Mouse (Mus musculus) midbrain, embryonic 12.5 days (tissue): ENCODE measurements around the gene Efhb. TPM values are rescaled to one million over a fixed set of nuclear protein-coding genes. Genes with fewer than 3 reads are reported as not detected.

ENCODE experiments used
- ATAC-seq: fragments of 200-750 bp; cut with Nextera tagmentation; 2 replicates; pipeline ENCODE4 v1.8.0; 2017; ENCODE audit warnings: low read depth, moderate TSS enrichment, moderate library complexity; ENCODE audit not compliant: low FRiP score
- H3K27ac ChIP-seq: fragments of 300-500 bp; sonication (generic); replicated peaks from 2 replicates; pipeline ENCODE4 v1.5.1; 2016; ENCODE audit warnings: mild to moderate bottlenecking
- H3K27me3 ChIP-seq: fragments of 300-500 bp; sonication (generic); 2 replicates; pipeline ENCODE4 v1.6.1; 2016; ENCODE audit warnings: mild to moderate bottlenecking
- H3K36me3 ChIP-seq: fragments of 300-500 bp; sonication (generic); 2 replicates; pipeline ENCODE4 v1.6.1; 2016
- H3K4me1 ChIP-seq: fragments of 300-500 bp; sonication (generic); 2 replicates; pipeline ENCODE4 v1.6.1; 2016
- H3K4me2 ChIP-seq: fragments of 300-500 bp; sonication (generic); replicated peaks from 2 replicates; pipeline ENCODE4 v1.6.1; 2016; ENCODE audit warnings: mild to moderate bottlenecking, moderate library complexity
- H3K4me3 ChIP-seq: fragments of 300-500 bp; sonication (generic); 2 replicates; pipeline ENCODE4 v1.5.1; 2016; ENCODE audit warnings: mild to moderate bottlenecking
- H3K9ac ChIP-seq: fragments of 300-500 bp; sonication (generic); replicated peaks from 2 replicates; pipeline ENCODE4 v1.6.1; 2016; ENCODE audit warnings: mild to moderate bottlenecking, moderate library complexity
- H3K9me3 ChIP-seq: fragments of 300-500 bp; sonication (generic); 2 replicates; pipeline ENCODE4 v1.6.1; 2016; ENCODE audit warnings: mild to moderate bottlenecking
- WGBS: fragments of 180-500 bp; shearing (Covaris S2); methylation state at CpG from one replicate; pipeline ENCODE4 v1.1.7; 2016; 5-methylcytosine and 5-hydroxymethylcytosine counted together
- polyA plus RNA-seq: library from polyadenylated mRNA; unstranded; fragments of >200 nt; fragmentation: Nextera tagmentation; extraction: Ambion mirVana; gene quantifications from 2 replicates; pipeline ENCODE4 v1.2.1, GENCODE M21; 2016

The Efhb gene
- polyA plus RNA-seq, 1 experiment from 2014 or later: 0.63 TPM

DNA sequence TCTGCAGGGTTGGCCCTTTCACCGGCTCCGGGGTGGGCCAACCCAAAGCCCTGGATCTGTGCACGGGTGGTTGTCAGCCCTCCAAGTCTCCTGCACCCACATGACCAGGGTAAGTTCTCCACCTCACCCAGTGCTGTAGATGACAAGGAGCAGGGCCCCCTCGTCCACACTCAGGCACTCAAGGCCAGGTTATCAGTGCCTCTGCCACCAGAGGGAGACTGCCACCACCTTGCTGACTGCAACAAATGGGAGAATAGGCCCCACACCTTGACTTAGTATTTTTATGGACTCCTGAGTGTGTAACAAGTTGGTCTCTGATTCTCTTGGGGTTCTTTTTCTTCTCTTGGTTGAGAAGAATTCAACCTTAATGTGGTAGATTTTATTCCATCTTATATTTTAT is 2.4 kb upstream of the Efhb start:
- no peak for ATAC-seq
- Histone ChIP-seq H3K9me3 (no peaks in the 10 kb centered on the region), H3K4me2 (no peak overlapping the region), H3K27ac (no peak overlapping the region), H3K4me3 (no peak overlapping the region), H3K27me3 (no peaks in the 10 kb centered on the region), H3K36me3 (no peaks in the 10 kb centered on the region), H3K9ac (no peak overlapping the region), H3K4me1 (peaks cover 6% of the 10 kb centered on the region)
- 77% methylated on average over 4 of the region's 4 CpGs for WGBS

DNA sequence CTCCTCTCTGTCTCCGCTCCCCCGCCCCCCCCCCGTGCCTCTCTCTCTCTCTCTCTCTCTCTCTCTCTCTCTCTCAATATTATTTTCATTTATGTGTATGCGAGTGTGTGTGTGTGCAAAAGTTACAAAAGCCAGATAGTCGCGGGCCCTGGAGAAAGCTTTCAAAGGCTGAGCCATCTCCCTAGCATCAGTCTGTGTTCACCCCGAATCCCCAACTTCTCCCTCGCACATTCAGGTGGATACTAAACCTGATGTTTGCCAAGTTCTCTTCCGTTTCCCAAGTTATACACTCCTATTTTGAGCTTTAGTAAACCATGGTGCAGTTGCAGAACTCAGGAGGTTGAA is 347 bp upstream of the Efhb start:
- ATAC-seq: peak; percentile 62

DNA sequence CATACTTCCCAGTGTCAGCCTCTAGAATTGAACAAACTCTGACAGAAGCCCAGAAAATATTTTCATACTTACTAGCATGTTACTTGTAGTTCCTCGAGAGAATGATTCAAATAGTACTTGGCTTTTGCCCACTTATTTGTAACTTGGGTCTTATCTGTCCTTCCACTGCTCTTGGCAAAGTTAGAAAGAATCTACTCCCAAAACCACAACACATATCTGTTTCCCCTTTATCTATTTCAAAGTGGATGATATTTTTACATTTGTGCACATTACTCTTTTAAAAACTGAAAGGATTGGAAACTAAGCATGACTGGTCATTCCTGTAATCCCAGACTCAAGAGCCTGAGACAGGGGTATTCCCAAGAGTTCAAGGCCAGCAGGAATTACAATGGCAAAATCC is 6.4 kb downstream of the Efhb start:
- H3K27ac ChIP-seq: no peak overlapping the region
- WGBS: 74% methylated on average over 1 of the region's 1 CpGs
- H3K9ac ChIP-seq: no peak overlapping the region
- H3K36me3 ChIP-seq: no peaks in the 10 kb centered on the region
- no peak for ATAC-seq
- H3K27me3 ChIP-seq: no peaks in the 10 kb centered on the region
- H3K4me3 ChIP-seq: no peak overlapping the region
- 0 out of 2 replicates have a peak, but pooled peaks cover 6% of the 10 kb centered on the region for H3K9me3 ChIP-seq
- H3K4me1 ChIP-seq: no peaks in the 10 kb centered on the region
- no peak overlapping the region for H3K4me2 ChIP-seq

More for the DNA sequence above, 347 bp upstream of the Efhb start:
- no peaks in the 10 kb centered on the region for H3K9me3 ChIP-seq
- H3K36me3 ChIP-seq: no peaks in the 10 kb centered on the region
- peaks cover 6% of the 10 kb centered on the region for H3K4me1 ChIP-seq
- H3K4me2 ChIP-seq: peak overlapping the region; percentile 61
- peak overlapping the region; percentile 44 for H3K4me3 ChIP-seq
- WGBS: 27% methylated on average over 7 of the region's 9 CpGs
- H3K9ac ChIP-seq: peak overlapping the region; percentile 54
- no peak overlapping the region for H3K27ac ChIP-seq
- H3K27me3 ChIP-seq: no peaks in the 10 kb centered on the region

DNA sequence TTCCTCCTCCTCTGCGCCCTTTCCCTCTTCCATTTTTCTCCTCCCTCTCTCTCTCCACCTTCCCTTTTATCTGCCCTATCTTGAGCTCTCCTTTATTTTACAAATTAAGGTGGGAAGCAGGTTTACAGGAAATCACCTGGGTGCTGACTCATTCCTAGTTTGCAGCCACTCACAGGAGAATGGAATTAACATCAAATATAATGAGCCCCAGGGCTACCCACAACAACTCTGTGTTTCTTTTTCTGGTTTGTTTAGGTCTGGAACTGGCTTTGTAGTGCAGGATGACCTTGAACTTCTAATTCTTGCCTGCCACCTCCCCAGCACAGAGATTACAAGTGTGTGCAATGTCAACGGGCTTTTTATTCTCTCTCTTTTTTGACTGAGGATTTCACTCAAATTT is 7.0 kb downstream of the Efhb start:
- Histone ChIP-seq H3K36me3 (no peaks in the 10 kb centered on the region), H3K4me2 (no peak overlapping the region), H3K9ac (no peak overlapping the region), H3K4me3 (no peak overlapping the region), H3K27ac (no peak overlapping the region), H3K4me1 (no peaks in the 10 kb centered on the region), H3K27me3 (no peaks in the 10 kb centered on the region), H3K9me3 (0 out of 2 replicates have a peak, but pooled peaks cover 6% of the 10 kb centered on the region)
- WGBS: 86% methylated on average over 2 of the region's 2 CpGs
- no peak for ATAC-seq

DNA sequence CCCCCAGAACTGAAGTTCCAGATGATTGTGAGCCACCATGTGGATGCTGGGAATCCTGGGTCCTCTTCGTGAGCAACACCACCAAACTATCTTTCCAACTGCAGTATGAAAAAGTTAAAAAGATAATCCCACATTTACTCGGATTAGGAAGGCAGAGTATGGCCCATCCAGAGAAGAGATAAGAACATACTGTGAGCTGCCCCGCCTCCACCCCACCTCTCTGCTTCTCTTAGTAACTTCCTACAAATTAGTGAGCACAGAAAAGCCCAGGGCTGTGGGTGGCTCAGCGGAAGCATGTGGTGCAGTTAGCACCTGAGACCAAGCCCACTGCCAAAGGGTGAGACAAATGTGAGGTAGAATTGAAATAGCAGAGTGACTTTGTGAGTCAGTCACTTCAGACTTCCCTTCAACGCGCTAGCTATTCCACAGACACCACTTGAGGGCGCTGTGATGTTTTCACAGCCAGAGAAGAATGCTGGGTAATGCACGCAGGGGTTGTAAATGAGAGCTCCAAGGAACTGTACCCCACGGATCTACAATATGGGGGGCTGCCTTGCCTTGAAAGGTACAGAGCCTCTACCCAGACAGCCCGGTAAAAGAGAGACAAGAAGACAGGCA is 60.3 kb downstream of the Efhb start:
- Histone ChIP-seq H3K9ac (no peak overlapping the region), H3K27ac (no peak overlapping the region), H3K36me3 (no peaks in the 10 kb centered on the region), H3K4me1 (no peaks in the 10 kb centered on the region), H3K4me3 (no peak overlapping the region), H3K4me2 (no peak overlapping the region), H3K27me3 (no peaks in the 10 kb centered on the region), H3K9me3 (no peaks in the 10 kb centered on the region)
- WGBS: 47% methylated on average over 10 of the region's 10 CpGs
- ATAC-seq: no peak

DNA sequence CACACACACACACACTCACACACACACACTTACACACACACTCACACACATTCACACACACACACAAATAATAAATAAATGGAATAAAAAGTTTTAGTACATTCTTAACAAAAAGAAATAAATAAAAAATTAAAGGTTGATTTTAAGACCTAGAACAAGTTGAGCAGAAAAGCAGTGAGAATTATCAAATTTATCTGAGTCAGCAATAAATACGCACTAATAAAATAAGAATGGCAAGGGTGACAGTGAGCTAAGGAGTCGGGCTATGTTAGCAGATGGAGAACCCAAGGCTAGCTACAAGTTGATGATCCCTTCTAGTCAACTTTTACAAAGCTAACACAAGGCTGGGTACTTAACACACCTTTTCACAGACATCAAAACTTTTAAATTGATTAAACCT is 69.9 kb downstream of the Efhb start:
- WGBS: 96% methylated on average over 2 of the region's 2 CpGs
- no peak overlapping the region for H3K4me2 ChIP-seq

DNA sequence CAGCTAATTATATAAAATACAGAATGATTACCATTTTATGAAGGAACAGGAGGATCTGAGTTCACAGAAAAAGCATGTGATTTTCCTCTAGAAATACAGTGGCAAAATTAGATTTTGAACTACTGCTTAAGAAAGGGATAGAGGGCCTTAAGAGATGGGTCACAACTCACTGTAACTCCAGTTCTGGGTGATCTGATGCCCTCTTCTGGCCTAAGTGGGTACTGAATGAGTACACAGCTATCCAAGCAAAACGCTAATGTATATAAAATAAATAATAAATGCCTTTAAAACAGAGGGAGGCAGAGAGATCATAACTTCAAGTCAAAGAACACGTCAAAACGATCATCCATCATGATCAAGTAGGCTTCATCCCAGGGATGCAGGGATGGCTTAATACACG is 73.6 kb downstream of the Efhb start:
- WGBS: 48% methylated on average over 4 of the region's 4 CpGs
- H3K9me3 ChIP-seq: no peaks in the 10 kb centered on the region
- no peaks in the 10 kb centered on the region for H3K27me3 ChIP-seq
- no peak overlapping the region for H3K9ac ChIP-seq
- no peaks in the 10 kb centered on the region for H3K4me1 ChIP-seq
- no peak overlapping the region for H3K27ac ChIP-seq
- H3K4me3 ChIP-seq: no peak overlapping the region
- no peak overlapping the region for H3K4me2 ChIP-seq
- no peak for ATAC-seq
- H3K36me3 ChIP-seq: no peaks in the 10 kb centered on the region

More for the DNA sequence above, 69.9 kb downstream of the Efhb start:
- ATAC-seq: no peak
- H3K36me3 ChIP-seq: no peaks in the 10 kb centered on the region
- no peaks in the 10 kb centered on the region for H3K9me3 ChIP-seq
- no peak overlapping the region for H3K27ac ChIP-seq
- no peak overlapping the region for H3K9ac ChIP-seq
- H3K4me3 ChIP-seq: no peak overlapping the region
- no peaks in the 10 kb centered on the region for H3K27me3 ChIP-seq
- H3K4me1 ChIP-seq: no peaks in the 10 kb centered on the region

DNA sequence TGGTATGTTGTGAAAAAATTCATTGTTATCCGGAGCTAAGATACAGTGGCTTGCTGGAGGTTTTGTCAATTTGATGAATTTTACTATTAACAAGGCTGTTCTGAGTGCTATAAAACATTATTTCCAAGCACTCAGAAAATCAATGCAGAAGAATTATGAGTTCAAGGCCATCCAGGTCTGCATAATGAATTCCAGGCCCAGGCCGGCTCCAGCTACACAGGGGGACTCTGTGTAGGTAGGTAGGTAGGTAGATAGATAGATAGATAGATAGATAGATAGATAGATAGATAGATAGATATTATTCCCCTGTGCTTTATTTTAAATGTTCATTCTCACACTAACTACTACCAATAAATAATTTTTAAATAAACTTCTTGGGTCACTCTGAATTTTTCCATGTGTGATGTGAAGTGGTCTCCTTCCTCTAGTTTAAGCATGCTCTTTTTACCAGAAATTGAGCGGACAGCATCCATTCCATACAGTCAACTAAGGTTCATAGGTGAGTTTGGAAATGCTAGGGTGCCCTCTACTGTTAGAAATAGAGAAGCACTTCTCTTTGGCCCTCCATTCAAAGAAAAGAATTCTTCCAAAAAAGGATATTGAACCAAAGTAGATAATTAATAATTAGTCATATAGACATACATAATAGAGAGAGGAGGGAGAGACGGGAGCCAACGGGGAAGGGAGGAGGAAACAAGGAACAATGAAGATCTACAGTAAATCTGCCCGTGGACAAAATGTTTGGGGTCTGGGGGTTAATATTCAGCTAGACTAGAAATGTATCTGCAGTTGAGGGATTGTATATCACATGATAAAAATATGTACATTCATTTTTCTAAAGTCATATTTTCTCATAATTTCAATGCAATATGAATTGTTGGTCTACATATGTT is 75.3 kb downstream of the Efhb start:
- H3K4me3 ChIP-seq: no peak overlapping the region
- H3K4me2 ChIP-seq: no peak overlapping the region
- H3K4me1 ChIP-seq: no peaks in the 10 kb centered on the region
- no peak overlapping the region for H3K27ac ChIP-seq
- no peaks in the 10 kb centered on the region for H3K36me3 ChIP-seq
- ATAC-seq: peak; percentile 85
- no peaks in the 10 kb centered on the region for H3K27me3 ChIP-seq
- H3K9ac ChIP-seq: no peak overlapping the region
- no peaks in the 10 kb centered on the region for H3K9me3 ChIP-seq
- WGBS: 54% methylated on average over 6 of the region's 6 CpGs

DNA sequence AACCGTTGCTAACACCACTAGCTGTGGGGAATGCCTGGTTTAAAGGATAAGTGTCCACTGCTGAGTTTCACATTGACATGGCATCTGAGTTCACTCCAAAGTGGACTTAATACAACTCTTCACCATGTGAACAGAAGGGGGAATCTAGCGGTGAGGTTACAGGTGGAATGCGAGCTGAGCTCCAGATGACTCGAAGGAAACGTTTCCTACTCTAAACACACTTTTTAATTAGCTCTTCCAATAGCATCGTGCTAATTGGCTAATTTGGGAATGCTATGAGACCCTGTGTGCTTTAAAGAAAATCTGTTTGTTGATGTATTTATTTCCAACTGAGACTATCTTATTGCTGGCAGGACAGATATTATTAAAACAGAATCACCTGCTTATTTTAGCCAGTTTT is 76.3 kb downstream of the Efhb start:
- H3K9me3 ChIP-seq: no peaks in the 10 kb centered on the region
- no peak overlapping the region for H3K4me3 ChIP-seq
- no peak for ATAC-seq
- H3K27me3 ChIP-seq: no peaks in the 10 kb centered on the region
- no peak overlapping the region for H3K27ac ChIP-seq
- no peaks in the 10 kb centered on the region for H3K36me3 ChIP-seq
- H3K4me2 ChIP-seq: no peak overlapping the region
- H3K4me1 ChIP-seq: no peaks in the 10 kb centered on the region
- H3K9ac ChIP-seq: no peak overlapping the region
- 84% methylated on average over 6 of the region's 6 CpGs for WGBS

DNA sequence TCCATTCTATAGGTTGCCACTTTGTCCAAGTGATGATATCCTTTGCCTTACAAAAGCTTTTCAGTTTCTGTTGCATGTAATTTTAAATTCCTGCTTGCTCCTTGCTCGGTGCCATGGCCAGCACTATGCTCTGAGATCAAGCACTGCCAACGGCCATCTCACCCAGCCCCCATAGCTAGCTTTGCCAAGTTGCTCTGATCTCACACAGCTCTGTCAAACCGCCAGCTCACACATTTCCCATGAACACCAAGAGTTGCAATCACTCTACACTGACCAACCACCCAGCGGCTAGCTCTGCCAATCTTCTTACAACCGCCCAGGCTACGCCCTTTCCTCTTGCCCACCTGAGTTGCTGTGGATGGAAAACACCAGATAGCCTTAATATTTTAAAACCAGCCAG is 99.0 kb downstream of the Efhb start:
- 0 out of 2 replicates have a peak, but pooled peaks cover 4% of the 10 kb centered on the region for H3K9me3 ChIP-seq
- no peak overlapping the region for H3K27ac ChIP-seq
- H3K4me3 ChIP-seq: no peak overlapping the region
- WGBS: 89% methylated on average over 6 of the region's 6 CpGs
- H3K27me3 ChIP-seq: no peaks in the 10 kb centered on the region
- no peak for ATAC-seq
- no peak overlapping the region for H3K9ac ChIP-seq
- no peak overlapping the region for H3K4me2 ChIP-seq
- no peaks in the 10 kb centered on the region for H3K4me1 ChIP-seq
- H3K36me3 ChIP-seq: no peaks in the 10 kb centered on the region
